Mouse (Mus musculus) cortical plate, adult 2 months (tissue): Measurements from ENCODE around the gene Prdm10.

ENCODE experiments used
- CTCF ChIP-seq: fragments of 200-500 bp; IDR thresholded peaks from 2 replicates; pipeline ENCODE4 v1.5.1; 2011; ENCODE audit warnings: mild to moderate bottlenecking, control low read depth, low read length; ENCODE audit not compliant: insufficient read depth; ENCODE audit errors: extremely low read depth
- POLR2A ChIP-seq: fragments of 200-500 bp; IDR thresholded peaks from 2 replicates; pipeline ENCODE4 v1.6.1; 2011; ENCODE audit warnings: mild to moderate bottlenecking, low read length, control low read depth; ENCODE audit not compliant: insufficient read depth; ENCODE audit errors: extremely low read depth

- TF ChIP-seq POLR2A (no peak), CTCF (no peak)
Observed at GRCm38 (mm10) chr9:31353518-31353917, 73.2 kb downstream of the Prdm10 start.
